Mouse (Mus musculus) layer of hippocampus, postnatal 36 days (tissue): Measurements from ENCODE around the gene Slc35e1. TPM values are rescaled to one million over a fixed set of nuclear protein-coding genes. Genes with fewer than 3 reads are reported as not detected.
A peak's percentile ranks its signal among the peaks of the same experiment; 100 is the strongest.

ENCODE experiments used
- DNase-seq, 2 experiments: peaks; one replicate each; pipeline ENCODE4 v3.0.0; 2022
- microRNA-seq, 2 experiments: library from miRNA; unstranded; fragments of <30 nt; microRNA quantifications; one replicate each; pipeline ENCODE4 v1.2.0; 2021
- total RNA-seq, 2 experiments: library from RNA; stranded (reverse); gene quantifications; 2 replicates each; pipeline ENCODE4 v1.2.3; 2021

Gene Slc35e1
- total RNA-seq, 2 experiments from 2014 or later, result 47.2 to 47.4 TPM

DNA sequence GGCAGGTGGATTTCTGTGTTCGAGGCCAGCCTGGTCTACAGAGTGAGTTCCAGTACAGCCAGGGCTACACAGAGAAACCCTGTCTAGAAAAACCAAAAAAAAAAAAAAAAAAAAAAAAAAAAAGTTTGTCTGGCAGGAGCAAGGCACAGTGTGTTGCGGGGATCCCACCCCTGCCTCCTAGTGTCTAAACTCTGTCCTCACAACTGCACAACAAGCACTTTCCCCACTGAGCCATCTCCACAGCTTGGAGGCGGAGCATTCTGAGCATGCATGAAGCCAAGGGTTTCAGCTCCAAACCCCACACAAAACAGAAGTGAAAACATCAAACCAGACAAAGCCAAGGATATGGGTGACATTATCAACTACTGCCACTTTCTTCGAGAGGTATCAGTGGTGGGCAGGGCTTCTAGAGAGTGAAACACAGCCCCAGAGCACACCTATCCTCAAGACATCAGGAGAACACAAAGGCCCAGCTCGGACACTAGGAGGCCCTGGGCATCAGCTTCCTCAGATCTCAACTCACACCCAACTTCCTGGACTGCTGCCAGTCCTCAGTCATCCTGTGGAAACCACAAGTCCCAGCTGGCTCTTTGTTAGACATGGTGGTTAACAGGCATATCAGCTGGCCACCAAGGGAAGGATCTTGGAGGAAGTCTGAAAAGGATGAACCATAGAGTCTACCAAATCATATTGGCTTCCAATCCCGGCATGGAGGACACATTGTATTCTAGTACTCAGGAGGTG lies 6.8 kb downstream of the Slc35e1 start:
- no peak for DNase-seq

DNA sequence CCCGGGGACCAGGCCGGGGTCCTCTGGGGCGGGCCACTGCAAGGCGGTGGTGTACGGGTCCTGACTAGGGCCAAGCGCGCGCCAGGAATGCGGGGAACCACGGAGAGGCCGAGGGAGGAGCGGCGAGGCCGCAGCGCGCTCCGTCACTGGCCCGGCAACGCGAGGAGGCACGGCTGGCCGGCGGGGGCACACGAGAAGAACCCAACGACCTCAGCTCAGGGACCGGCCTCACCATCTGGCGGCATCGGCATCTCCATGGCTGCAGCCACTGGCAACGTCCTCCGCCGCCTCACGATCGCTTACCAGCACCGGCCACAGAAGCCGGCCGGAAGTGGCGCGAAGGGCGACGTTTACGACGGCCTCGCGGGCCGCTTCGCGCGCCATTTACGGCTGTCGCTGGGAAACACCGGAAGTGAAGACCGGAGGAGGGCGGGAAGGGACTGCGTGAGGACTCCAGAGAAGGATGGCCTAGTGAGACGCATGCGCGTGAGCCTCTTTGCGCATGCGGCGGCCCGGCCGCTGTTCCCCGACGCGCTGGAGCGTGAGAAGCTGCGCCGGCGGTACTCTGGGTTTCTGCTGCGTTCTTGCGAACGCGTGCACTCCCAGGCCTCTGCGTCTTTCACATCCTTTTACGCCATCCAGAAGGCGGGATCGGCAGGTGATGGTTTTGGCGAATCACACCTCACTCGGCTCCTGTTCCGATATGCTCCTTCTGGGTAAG lies 17.4 kb downstream of the Slc35e1 start, which contains the start of gene Cherp:
Gene Cherp, minus strand, starts transcription at position 401 of the 721 bp plus-strand sequence.
- DNase-seq, result peak; percentile 98

DNA sequence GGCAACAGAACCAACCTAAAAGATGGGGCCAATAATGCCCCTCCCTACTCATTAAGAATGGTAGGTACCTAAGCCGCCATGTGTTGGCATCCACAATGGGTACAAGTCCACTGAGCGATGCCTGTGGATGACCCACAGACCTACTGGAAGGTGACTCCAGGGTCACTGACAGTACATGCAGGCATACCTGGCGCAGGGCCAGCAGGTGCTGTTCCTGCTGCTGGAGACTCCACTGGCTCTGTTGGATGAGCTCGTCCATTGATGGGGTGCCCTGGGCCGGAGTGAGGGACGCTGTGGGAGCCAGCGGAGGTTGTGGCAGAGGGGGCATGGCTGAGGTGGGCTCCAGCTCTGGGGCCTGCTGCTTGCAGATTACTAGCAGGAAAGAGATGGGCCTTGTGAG lies 21.7 kb downstream of the Slc35e1 start:
- DNase-seq, result no peak

DNA sequence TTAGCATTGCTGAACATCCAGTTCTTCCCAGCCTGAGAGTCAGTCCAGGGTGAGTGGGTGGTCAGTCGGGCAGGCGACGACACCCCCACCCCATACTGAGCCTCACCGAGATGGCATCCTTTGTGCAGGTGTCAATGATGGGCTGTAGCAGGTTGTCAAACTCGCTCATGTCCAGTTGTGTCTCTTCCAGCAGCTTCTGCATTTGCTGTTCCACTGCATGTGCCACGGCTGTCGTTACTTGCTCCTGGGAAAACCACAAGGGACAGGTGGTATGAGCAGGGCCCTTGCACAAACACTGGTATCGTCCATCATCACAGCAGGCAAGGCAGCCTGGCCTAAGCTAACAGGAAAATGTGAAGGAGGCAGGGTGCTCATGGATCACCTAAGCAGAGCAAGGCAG lies 22.4 kb downstream of the Slc35e1 start:
- DNase-seq, result no peak

DNA sequence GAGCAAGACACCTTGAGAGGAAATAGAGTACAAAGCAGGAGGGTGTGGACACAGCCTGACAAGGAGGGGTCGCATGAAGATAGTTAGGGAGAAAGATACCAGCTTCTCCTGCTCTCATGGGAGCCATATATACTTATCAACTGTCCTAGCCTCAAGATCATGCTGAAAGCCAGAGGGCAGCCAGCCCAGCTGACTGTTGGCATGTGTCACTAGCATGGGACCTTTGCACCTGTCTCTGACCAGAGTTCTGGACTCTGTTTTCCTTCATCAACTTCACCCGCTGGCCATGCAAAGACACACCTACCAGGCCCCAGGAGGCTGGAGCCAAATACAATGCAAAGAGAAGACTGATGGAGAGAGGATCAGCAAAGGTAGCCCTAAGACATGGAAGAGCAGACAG lies 23.2 kb downstream of the Slc35e1 start:
- no peak for DNase-seq

DNA sequence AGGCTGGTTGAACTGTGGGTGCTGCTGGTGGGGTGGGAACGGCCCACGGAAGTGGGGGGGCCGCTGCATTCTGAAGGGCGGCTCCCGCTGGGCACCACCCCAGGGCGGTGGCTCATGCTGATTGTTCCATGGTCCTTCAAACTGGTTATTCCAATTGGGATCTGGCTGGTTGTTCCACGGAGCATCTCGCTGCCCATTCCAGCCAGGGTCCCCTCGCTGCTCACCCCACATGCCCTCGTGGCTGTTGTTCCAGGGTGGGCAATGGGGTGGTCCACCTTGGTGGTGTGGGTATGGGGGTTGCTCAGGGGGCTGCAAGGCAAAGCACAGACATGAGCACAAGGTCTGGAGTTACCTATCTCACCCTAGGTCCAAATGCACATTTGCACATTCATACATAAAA lies 28.2 kb downstream of the Slc35e1 start:
- DNase-seq, result no peak

DNA sequence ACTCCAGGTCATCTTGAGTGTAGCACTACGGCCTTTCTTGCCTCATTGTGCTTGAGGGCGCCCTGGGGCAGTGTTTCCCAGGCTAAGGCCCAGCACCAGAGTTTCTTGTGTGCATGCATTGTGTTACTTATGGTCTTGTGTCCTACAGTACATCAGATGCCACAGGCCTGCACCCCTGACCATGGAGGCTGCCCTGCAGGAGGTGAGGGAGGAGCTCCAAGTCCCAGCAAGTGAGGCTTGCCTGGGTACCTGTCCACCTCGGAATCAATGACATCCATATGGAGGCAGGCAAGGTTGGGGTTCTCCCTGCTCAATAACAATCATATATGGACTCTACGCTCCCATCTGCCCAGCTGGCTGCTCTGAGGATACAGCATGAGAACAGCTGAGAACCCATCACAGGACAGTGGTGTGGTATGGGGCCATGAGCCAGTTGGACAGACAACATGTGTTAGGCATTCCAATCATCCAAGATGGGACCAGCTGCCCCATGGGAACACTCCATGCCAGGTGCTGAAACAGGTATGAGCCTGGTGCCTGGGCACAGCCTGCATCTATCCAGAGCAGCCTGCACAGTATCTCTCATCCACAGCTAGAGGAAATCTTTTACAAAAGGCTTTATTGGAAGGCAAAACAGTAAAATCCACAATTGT lies 32.4 kb downstream of the Slc35e1 start:
- DNase-seq, result no peak

DNA sequence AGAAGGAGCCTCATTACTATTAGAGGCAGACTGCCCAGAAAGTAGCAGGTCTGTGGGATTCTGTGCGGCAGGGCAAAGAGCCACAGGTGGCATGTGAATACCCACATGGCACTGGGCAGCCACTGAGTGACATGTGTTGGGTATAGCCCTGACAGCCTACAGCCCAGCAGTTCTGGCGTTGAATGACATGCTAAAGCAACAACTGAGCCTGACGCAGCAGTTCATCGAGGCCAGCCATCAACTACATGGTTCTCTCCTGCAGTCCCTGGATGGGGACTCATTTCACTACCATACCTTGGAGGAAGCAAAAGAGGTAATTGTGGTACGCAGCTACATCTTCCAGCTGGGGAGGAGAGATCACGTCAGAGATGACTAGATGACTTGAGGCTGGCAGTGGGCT lies 34.0 kb downstream of the Slc35e1 start:
- DNase-seq, result no peak

DNA sequence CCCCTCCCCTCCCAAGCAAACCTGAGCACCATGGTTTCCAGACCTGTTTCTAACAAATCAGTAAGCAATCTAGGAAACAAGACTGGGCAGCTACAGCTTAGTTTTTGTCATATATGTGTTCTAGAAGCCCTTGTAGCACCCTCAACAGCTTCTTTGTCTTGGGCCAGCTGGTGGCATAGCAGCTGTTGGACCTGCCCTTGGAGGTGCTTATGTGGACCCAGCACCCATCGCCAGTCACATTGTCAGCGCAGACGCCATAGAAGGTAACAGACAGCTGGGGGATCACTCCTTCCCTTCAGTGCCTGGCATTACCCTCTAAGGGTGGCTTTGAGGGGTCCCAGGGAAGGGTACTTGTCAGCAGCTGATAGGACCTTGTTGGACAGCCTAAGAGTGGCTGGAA lies 34.6 kb downstream of the Slc35e1 start:
- no peak for DNase-seq

DNA sequence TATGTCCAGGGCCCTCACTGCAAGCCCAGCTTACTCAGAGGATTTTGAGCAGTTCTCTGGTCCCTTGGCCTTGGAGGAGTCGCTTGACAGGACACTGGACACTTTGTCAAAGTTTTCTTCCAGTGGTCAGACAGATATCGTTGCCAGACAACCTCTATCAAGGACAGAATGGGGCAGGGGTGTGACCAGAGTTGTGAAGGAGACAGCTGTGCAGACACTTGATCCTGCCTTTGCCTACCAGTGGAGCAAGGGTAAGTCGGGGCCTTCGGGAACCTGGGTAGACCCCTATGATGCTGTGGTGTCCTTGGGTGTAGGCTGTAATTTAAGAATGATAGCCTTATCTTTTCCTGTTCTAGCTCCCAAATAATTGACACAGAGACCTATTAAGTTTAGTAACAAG lies 37.1 kb downstream of the Slc35e1 start:
- no peak for DNase-seq

DNA sequence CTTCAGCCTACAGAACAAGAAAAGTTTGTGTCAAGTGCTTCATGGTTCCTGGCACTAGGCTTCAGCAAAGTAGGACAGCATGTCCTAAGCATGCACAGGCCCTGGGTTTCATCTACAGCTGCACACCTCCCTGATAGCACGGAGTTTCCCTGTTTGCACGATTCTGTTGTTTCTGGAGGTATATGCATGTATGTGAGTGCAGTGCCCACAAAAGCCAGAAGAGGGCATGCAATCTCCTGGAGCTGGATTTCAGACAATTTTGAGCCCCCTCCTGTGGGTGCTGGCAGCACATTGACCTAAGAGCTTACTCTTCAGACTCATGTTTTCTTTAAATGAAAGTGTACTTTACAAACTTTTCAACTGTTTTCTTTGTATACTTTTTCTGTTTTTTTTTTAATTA lies 38.5 kb downstream of the Slc35e1 start:
- DNase-seq, result no peak

DNA sequence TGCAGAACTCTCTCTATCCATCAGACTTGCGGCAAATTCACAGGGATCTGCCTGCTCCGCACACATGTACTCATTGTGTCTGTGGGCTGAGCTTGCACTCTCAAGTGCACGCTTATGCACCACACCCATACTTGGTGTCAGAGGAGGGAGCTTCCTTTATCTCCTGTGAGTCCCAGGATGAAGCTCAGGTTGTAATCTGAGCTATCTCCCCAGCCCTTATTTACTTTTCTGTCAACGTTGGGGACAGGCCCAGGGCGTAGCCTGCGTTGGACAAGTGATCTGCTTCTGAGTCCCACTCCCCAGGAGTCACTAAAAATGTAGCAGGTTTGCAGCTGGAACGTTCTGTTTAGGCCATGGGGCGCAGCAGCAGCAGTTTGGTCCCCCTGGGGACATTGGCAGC lies 40.9 kb downstream of the Slc35e1 start:
- DNase-seq, result no peak

DNA sequence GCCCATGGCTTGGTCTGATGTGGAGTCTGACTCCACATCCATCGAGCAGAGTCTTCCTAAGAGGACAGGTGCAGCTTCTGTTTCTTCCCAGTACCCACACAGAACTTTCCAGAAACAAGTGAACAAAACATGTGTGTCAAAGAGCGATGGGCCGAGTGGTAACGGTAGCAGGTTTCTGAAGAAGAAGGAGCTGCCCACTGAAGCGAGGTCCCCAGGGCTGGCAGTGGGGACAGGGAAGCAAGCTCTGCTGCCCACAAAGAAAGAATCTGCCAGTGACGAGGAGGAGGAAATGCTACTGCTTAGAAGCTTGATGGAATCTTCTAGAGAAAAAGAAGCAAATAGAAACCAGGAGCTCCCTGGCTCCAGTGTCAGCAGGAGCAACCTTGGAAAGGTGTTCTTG lies 47.3 kb downstream of the Slc35e1 start:
- DNase-seq, result no peak

DNA sequence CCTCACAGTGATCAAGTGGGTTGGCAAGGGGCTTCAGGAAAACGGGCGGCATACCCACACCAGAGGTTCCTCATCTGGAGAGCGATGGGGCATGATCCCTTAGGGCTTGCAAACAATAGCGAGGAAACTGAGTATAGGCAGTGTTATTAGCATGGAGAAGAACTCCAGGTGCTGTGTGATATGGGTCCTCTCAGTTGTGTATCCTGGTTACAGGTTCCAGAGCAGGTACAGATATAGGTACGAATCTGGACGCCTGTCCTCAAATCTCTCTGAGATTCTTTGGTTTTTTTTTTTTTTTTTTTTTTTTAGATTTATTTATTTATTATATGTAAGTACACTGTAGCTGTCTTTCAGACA lies 48.4 kb downstream of the Slc35e1 start:
- DNase-seq, result no peak

DNA sequence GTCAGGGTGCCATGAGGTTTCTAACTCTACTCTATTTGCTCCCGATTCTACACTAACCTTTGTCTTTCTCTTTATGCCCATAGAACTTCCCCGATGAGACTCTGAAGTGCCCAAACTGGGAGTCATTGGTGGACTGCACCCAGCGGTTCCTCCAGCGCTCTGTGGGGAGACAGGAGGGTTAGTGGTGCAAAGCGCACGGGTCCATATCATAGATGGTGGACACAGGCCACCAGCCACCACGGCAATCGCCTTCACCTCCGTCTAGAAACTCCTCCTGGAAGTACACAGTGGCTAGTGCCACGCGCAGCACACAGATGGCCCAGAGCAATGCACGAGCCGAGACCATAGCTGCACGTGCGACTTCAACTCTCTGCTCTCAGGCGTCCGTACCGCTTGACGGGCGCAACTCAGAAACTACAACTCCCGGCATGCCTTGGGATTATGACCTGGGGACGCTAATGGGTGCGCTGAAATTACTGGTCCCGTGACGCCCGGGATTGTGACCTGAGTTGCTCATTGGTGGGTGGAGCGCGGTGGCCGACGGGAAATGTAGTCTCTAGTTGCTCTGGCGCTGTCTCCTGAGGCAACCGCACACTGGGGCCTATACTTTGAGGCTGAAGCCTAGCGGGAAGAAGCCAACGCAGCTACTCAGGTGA lies 48.9 kb downstream of the Slc35e1 start, which contains the start of the genes Calr3 and 1700030K09Rik:
Gene Calr3, minus strand, starts transcription at position 533 of the 656 bp plus-strand sequence.
Gene 1700030K09Rik, plus strand, starts transcription at position 543 of the 656 bp plus-strand sequence.
- DNase-seq, result peak; percentile 97

DNA sequence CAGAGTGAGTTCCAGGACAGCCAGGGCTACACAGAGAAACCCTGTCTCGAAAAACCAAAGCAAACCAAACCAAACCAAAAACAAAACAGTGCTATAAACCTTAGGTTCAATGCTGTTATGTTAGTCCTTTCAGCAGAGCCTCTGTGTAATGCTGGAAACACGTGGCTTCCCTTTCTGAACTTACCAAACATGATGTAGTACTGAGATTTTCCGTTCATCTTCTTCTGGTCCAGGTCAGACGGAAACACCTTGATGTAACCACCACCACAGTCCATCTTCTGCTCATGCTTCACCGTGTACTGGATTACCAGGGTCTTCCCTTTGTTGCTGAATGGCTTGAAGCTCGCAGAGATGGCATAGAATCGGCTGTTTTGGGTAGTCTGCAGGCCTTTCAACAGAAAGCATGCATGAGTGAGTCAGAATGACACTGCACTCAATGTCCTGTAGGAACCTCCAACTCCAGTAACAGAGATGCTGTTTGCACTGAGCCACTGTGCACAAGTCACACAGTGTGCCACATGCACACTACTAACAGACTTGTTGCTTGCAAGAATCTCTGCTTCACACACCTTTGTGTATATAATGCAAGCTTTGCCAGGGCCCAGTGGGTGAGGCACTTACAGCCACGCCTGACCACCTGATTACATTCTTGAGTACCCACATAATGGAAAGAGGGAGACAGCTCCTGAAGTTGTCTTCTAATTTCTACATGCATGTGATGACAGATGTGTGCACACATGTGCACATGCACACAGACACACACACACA lies 54.0 kb downstream of the Slc35e1 start:
- no peak for DNase-seq

DNA sequence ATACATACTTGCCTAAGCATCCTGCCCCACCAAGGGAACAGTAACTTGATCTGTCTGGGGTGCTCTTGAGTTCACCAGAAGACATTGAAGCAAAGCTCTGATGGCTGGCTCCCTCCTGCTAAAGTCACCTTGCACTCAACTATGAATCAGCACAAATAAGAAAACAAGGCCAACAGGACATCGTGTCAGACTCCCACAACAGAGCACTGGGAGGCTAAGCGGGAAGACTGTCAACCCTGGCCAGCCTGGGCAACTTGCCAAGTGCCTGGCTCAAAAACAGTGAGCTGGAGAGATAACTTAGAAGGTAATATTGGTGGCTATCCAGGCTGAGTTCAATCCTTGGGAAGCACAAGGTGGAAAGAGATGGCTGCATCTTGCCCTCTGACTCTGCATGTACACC lies 57.5 kb downstream of the Slc35e1 start:
- DNase-seq, result no peak

Small RNA genes lying within 50 kb of the gene (microRNA-seq; reads per million reads assigned to microRNA genes)
- 0 reads per million in 2 experiments for gene Gm28019
- 2.1 to 4.0 reads per million in 2 experiments for gene Mir7068

Other genes starting within 250 kb of the Slc35e1 start
- gene Gm10282, start 187.4 kb downstream of the Slc35e1 start, total RNA-seq, result 1 to 10 TPM; 7.7 to 9.7 TPM
- 10 to 100 TPM; 16.4 to 18.5 TPM for gene Klf2, start 173.6 kb downstream of the Slc35e1 start, total RNA-seq
- gene Eps15l1, start 71.2 kb downstream of the Slc35e1 start, total RNA-seq, result 10 to 100 TPM; 63.6 to 73.8 TPM
- 1 to 10 TPM in 1 of 2 experiments, under 1 TPM in 1; 0.32 to 1.4 TPM for gene Calr3, start 48.7 kb downstream of the Slc35e1 start, total RNA-seq
- gene 1700030K09Rik, start 48.7 kb downstream of the Slc35e1 start, total RNA-seq, result 10 to 100 TPM; 14.7 to 15.7 TPM
- gene Cherp, start 17.4 kb downstream of the Slc35e1 start, total RNA-seq, result 10 to 100 TPM; 70.2 to 77.2 TPM
- 10 to 100 TPM in 1 of 2 experiments, 1 to 10 TPM in 1; 9.9 to 11.0 TPM for gene Med26, start 55.7 kb upstream of the Slc35e1 start, total RNA-seq
- 100 to 1,000 TPM; 101 to 105 TPM for gene Smim7, start 78.5 kb upstream of the Slc35e1 start, total RNA-seq
- gene Tmem38a, start 79.4 kb upstream of the Slc35e1 start, total RNA-seq, result 100 to 1,000 TPM; 121 to 127 TPM
- gene Nwd1, start 154.1 kb upstream of the Slc35e1 start, total RNA-seq, result 10 to 100 TPM; 47.1 to 57.8 TPM
- 100 to 1,000 TPM; 170 to 183 TPM for gene Sin3b, start 230.7 kb upstream of the Slc35e1 start, total RNA-seq